Mouse (Mus musculus): ENCODE measurements around the gene Pdgfb. TPM values are rescaled to one million over a fixed set of nuclear protein-coding genes. Genes with fewer than 3 reads are reported as not detected.

Pdgfb gene
- polyA plus RNA-seq, 1 experiment from 2014 or later: 8.1 TPM

DNA sequence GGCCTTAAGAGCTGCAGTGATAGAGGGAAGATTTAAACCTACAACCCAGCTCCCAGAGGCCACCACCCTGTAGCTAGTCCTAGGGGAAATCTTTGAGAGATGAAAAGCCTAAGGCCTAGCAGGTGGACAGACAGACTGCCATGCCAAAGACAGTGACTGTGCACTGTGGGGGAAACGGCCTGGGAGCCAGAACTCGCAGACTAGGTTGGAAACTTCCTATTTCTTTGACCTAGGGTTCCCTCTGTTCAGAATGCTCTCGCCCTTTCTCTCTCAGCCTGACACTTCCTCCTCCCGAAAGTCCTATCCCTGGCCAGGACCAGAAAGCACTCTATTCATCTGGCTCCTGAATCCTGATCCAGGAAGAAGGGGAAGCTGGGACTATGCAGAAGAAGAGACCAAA lies 27.4 kb upstream of the Pdgfb start:
- WGBS: 76% methylated on average over 4 of the region's 4 CpGs

GRCm38 (mm10) chr15:80038110-80038391 lies 23.3 kb upstream of the Pdgfb start:
- Histone ChIP-seq H3K36me3 (ENCODE audit: control insufficient read depth, insufficient read depth, low read length) (no peaks in the 10 kb centered on the region), H3K9me3 (ENCODE audit: control insufficient read depth, low read length) (no peaks in the 10 kb centered on the region), H3K4me1 (replicated peaks; ENCODE audit: control insufficient read depth, insufficient read depth, low read length) (no peaks in the 10 kb centered on the region), H3K9ac (ENCODE audit: low read length) (no peak overlapping the region), H3K4me2 (ENCODE audit: low read length) (no peak overlapping the region), H3K27ac (ENCODE audit: low read depth) (no peak overlapping the region), H3K4me3 (ENCODE audit: low read depth, low read length) (no peak overlapping the region), H3K27me3 (replicated peaks; ENCODE audit: control insufficient read depth, insufficient read depth, low read length) (no peaks in the 10 kb centered on the region)
- no peak for DNase-seq (ENCODE audit: low spot score)
- 95% methylated on average over 2 of the region's 2 CpGs for WGBS
- no peak for ATAC-seq (replicated peaks; ENCODE audit: low FRiP score, low TSS enrichment, low read depth)

More for the DNA sequence above, 27.4 kb upstream of the Pdgfb start:
- Histone ChIP-seq H3K4me2 (ENCODE audit: low read length) (no peak overlapping the region), H3K36me3 (ENCODE audit: control insufficient read depth, insufficient read depth, low read length) (no peaks in the 10 kb centered on the region), H3K4me1 (replicated peaks; ENCODE audit: control insufficient read depth, insufficient read depth, low read length) (no peaks in the 10 kb centered on the region), H3K27me3 (replicated peaks; ENCODE audit: control insufficient read depth, insufficient read depth, low read length) (no peaks in the 10 kb centered on the region), H3K9me3 (ENCODE audit: control insufficient read depth, low read length) (no peaks in the 10 kb centered on the region), H3K27ac (ENCODE audit: low read depth) (no peak overlapping the region), H3K9ac (ENCODE audit: low read length) (no peak overlapping the region), H3K4me3 (ENCODE audit: low read depth, low read length) (no peak overlapping the region)
- DNase-seq (ENCODE audit: low spot score) (no peak), ATAC-seq (replicated peaks; ENCODE audit: low FRiP score, low TSS enrichment, low read depth) (no peak)

DNA sequence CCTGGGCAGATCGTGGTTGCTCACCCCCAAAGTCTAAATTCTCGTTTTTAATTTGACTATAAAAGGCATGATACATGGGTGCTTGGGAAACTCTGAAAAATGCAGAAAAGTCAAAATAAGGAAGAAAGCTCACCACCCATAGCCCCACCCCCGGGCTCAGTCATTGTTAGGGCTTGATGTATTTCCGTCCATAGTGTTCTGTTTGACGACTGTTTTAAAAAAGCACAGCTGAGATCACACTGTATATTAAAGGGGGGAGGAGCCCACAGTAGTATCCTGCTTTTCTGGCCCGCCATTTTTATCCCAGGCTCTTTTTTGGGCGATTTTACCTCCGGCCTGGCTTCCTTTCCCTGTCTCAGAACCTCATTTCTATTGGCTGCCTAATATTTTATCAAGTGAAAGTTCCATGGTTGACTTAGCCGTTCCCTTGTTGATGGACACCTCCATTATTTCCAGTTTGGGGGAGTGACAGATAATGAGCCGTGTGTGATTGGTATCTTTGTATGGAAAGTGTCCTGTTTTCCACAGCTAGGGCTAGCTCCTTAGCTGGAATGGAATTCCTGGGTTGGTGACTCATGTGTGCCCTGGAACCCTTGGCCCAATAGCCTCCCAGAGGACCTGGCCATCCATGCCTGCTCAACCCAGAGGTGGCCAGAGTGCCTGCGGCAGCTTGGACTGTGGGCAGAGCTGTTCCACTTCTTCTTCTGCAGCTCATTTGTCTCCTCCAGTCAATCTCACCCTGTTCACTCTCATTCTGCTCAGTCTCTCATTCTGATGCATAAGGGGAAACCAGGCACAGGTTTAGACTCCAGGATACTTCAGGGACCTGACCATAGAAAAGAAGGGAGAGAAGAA lies 22.7 kb upstream of the Pdgfb start:
- Histone ChIP-seq H3K4me2 (ENCODE audit: low read length) (no peak overlapping the region), H3K27me3 (replicated peaks; ENCODE audit: control insufficient read depth, insufficient read depth, low read length) (no peaks in the 10 kb centered on the region), H3K4me1 (replicated peaks; ENCODE audit: control insufficient read depth, insufficient read depth, low read length) (no peaks in the 10 kb centered on the region), H3K9ac (ENCODE audit: low read length) (no peak overlapping the region), H3K27ac (ENCODE audit: low read depth) (no peak overlapping the region), H3K9me3 (ENCODE audit: control insufficient read depth, low read length) (no peaks in the 10 kb centered on the region), H3K36me3 (ENCODE audit: control insufficient read depth, insufficient read depth, low read length) (no peaks in the 10 kb centered on the region), H3K4me3 (ENCODE audit: low read depth, low read length) (no peak overlapping the region)
- DNase-seq (ENCODE audit: low spot score): no peak
- 82% methylated on average over 11 of the region's 11 CpGs for WGBS
- ATAC-seq (replicated peaks; ENCODE audit: low FRiP score, low TSS enrichment, low read depth): no peak

GRCm38 (mm10) chr15:80035341-80035885 lies 20.6 kb upstream of the Pdgfb start:
- Histone ChIP-seq H3K4me2 (ENCODE audit: low read length) (no peak overlapping the region), H3K9me3 (ENCODE audit: control insufficient read depth, low read length) (no peaks in the 10 kb centered on the region), H3K4me3 (ENCODE audit: low read depth, low read length) (no peak overlapping the region), H3K27me3 (replicated peaks; ENCODE audit: control insufficient read depth, insufficient read depth, low read length) (no peaks in the 10 kb centered on the region), H3K4me1 (replicated peaks; ENCODE audit: control insufficient read depth, insufficient read depth, low read length) (no peaks in the 10 kb centered on the region), H3K27ac (ENCODE audit: low read depth) (no peak overlapping the region), H3K9ac (ENCODE audit: low read length) (no peak overlapping the region), H3K36me3 (ENCODE audit: control insufficient read depth, insufficient read depth, low read length) (no peaks in the 10 kb centered on the region)
- 79% methylated on average over 6 of the region's 6 CpGs for WGBS
- DNase-seq (ENCODE audit: low spot score) (no peak), ATAC-seq (replicated peaks; ENCODE audit: low FRiP score, low TSS enrichment, low read depth) (no peak)

GRCm38 (mm10) chr15:80034913-80035312 lies 20.1 kb upstream of the Pdgfb start:
- Histone ChIP-seq H3K4me3 (ENCODE audit: low read depth, low read length) (no peak overlapping the region), H3K4me2 (ENCODE audit: low read length) (no peak overlapping the region)
- ATAC-seq (replicated peaks; ENCODE audit: low FRiP score, low TSS enrichment, low read depth): no peak

DNA sequence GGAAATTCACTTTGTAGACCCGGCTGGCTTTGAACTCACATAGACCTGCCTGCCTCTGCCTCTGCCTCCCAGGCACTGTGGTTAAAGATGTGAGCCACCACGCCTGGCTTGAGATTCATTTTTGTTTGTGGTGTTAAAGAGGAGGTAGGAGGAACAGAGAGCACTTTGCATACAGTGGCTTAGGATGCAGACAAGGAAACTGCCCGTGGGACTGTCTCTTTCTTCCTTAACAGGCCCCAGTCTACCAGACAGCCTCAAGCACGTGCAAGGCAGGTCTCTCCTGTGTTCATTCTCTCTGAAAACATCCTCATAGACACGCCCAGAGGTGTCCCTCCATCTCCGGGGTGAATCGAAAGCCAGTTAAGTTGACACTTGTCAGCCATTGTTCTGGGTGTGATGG lies 19.6 kb upstream of the Pdgfb start:
- Histone ChIP-seq H3K27ac (ENCODE audit: low read depth) (no peak overlapping the region), H3K4me3 (ENCODE audit: low read depth, low read length) (no peak overlapping the region), H3K4me2 (ENCODE audit: low read length) (no peak overlapping the region), H3K9me3 (ENCODE audit: control insufficient read depth, low read length) (no peaks in the 10 kb centered on the region), H3K4me1 (replicated peaks; ENCODE audit: control insufficient read depth, insufficient read depth, low read length) (no peaks in the 10 kb centered on the region), H3K36me3 (ENCODE audit: control insufficient read depth, insufficient read depth, low read length) (no peaks in the 10 kb centered on the region), H3K27me3 (replicated peaks; ENCODE audit: control insufficient read depth, insufficient read depth, low read length) (no peaks in the 10 kb centered on the region), H3K9ac (ENCODE audit: low read length) (no peak overlapping the region)
- 64% methylated on average over 7 of the region's 7 CpGs for WGBS
- ATAC-seq (replicated peaks; ENCODE audit: low FRiP score, low TSS enrichment, low read depth) (no peak), DNase-seq (ENCODE audit: low spot score) (no peak)

More at GRCm38 (mm10) chr15:80034913-80035312, 20.1 kb upstream of the Pdgfb start:
- Histone ChIP-seq H3K36me3 (ENCODE audit: control insufficient read depth, insufficient read depth, low read length) (no peaks in the 10 kb centered on the region), H3K9ac (ENCODE audit: low read length) (no peak overlapping the region), H3K27ac (ENCODE audit: low read depth) (no peak overlapping the region), H3K27me3 (replicated peaks; ENCODE audit: control insufficient read depth, insufficient read depth, low read length) (no peaks in the 10 kb centered on the region), H3K9me3 (ENCODE audit: control insufficient read depth, low read length) (no peaks in the 10 kb centered on the region), H3K4me1 (replicated peaks; ENCODE audit: control insufficient read depth, insufficient read depth, low read length) (no peaks in the 10 kb centered on the region)
- no peak for DNase-seq (ENCODE audit: low spot score)

DNA sequence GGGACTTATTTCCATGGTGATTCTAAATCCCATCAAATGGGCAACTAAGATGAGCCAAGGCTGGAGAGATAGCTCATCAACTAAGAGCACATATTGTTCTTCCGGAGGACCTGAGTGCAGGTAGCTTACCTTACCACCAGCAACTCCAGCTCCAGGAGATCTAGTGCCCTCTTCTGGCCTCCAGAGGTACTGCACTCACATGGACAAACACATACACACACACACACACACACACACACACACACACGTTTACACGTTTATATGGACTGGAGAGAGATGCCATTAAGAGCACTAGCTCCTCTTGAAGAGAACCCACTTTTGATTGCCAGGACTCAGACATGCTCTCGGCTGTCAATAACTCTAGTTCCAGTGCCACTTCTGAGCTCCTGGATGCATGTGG lies 16.4 kb upstream of the Pdgfb start:
- 85% methylated on average over 4 of the region's 4 CpGs for WGBS
- Histone ChIP-seq H3K4me3 (ENCODE audit: low read depth, low read length) (no peak overlapping the region), H3K4me2 (ENCODE audit: low read length) (no peak overlapping the region), H3K27me3 (replicated peaks; ENCODE audit: control insufficient read depth, insufficient read depth, low read length) (no peaks in the 10 kb centered on the region), H3K4me1 (replicated peaks; ENCODE audit: control insufficient read depth, insufficient read depth, low read length) (no peaks in the 10 kb centered on the region), H3K27ac (ENCODE audit: low read depth) (no peak overlapping the region), H3K9me3 (ENCODE audit: control insufficient read depth, low read length) (no peaks in the 10 kb centered on the region), H3K9ac (ENCODE audit: low read length) (no peak overlapping the region), H3K36me3 (ENCODE audit: control insufficient read depth, insufficient read depth, low read length) (no peaks in the 10 kb centered on the region)
- ATAC-seq (replicated peaks; ENCODE audit: low FRiP score, low TSS enrichment, low read depth): no peak
- DNase-seq (ENCODE audit: low spot score): no peak

DNA sequence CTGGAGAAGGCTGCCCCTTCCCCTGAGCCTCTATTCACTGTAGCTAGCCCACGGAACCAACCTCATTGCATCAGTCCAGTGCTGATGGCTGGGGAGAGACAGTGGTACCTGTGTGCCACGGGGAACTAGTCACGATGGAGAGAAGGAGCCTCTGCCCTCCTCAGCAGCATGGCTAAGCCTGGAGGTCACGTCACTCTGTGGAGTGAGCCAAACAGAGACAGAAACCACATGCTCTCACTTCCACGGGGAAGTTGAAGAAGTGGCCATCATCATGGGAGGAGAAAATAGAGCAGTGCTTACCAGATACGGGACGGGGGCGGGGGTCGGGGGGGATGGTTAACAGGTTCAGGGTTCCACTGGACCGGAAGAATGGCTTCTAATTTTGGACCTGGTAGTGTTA lies 15.6 kb upstream of the Pdgfb start:
- 87% methylated on average over 10 of the region's 10 CpGs for WGBS

GRCm38 (mm10) chr15:80028862-80029261 lies 14.1 kb upstream of the Pdgfb start:
- H3K27me3 ChIP-seq (replicated peaks; ENCODE audit: control insufficient read depth, insufficient read depth, low read length): no peaks in the 10 kb centered on the region

More for the DNA sequence above, 15.6 kb upstream of the Pdgfb start:
- H3K4me3 ChIP-seq (ENCODE audit: low read depth, low read length): no peak overlapping the region
- H3K4me1 ChIP-seq (replicated peaks; ENCODE audit: control insufficient read depth, insufficient read depth, low read length): no peaks in the 10 kb centered on the region
- no peak overlapping the region for H3K27ac ChIP-seq (ENCODE audit: low read depth)
- no peak overlapping the region for H3K9ac ChIP-seq (ENCODE audit: low read length)
- H3K9me3 ChIP-seq (ENCODE audit: control insufficient read depth, low read length): no peaks in the 10 kb centered on the region
- no peaks in the 10 kb centered on the region for H3K36me3 ChIP-seq (ENCODE audit: control insufficient read depth, insufficient read depth, low read length)
- DNase-seq (ENCODE audit: low spot score) (no peak), ATAC-seq (replicated peaks; ENCODE audit: low FRiP score, low TSS enrichment, low read depth) (no peak)
- H3K27me3 ChIP-seq (replicated peaks; ENCODE audit: control insufficient read depth, insufficient read depth, low read length): no peaks in the 10 kb centered on the region
- H3K4me2 ChIP-seq (ENCODE audit: low read length): no peak overlapping the region

More at GRCm38 (mm10) chr15:80028862-80029261, 14.1 kb upstream of the Pdgfb start:
- DNase-seq (ENCODE audit: low spot score) (no peak), ATAC-seq (replicated peaks; ENCODE audit: low FRiP score, low TSS enrichment, low read depth) (no peak)
- WGBS: 66% methylated on average over 5 of the region's 5 CpGs
- Histone ChIP-seq H3K4me2 (ENCODE audit: low read length) (no peak overlapping the region), H3K9me3 (ENCODE audit: control insufficient read depth, low read length) (no peaks in the 10 kb centered on the region), H3K9ac (ENCODE audit: low read length) (no peak overlapping the region), H3K27ac (ENCODE audit: low read depth) (no peak overlapping the region), H3K4me3 (ENCODE audit: low read depth, low read length) (no peak overlapping the region), H3K4me1 (replicated peaks; ENCODE audit: control insufficient read depth, insufficient read depth, low read length) (peaks cover 11% of the 10 kb centered on the region; the same call in 1 of the 2 replicates), H3K36me3 (ENCODE audit: control insufficient read depth, insufficient read depth, low read length) (no peaks in the 10 kb centered on the region)
